Mouse (Mus musculus): ENCODE data around the gene Mapk8ip3.
"Not testable (repeated sequence)": the region's sequence is repeated elsewhere in the genome, so short reads cannot be mapped to it uniquely, and the experiment has no call there.

DNA sequence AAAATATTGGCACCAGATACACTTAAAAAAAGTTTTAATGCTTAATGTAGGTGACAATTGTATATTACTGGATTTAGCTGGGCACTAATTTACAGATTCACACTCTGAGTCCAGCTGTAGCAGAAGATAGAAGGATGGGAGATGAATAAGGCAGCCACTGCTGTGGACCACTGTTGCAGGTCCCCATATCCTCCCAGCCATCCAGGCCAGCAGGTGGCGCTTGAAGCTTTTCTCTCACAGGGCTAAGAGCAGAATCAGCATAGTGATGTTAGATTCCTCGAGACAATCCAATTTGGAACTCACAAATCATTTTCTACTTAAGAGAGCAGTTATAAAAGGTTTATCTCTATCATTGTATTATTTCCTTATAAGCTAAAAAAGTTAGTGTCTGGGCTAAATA lies 5.7 kb upstream of the Mapk8ip3 start:
- TF ChIP-seq CTCF (IDR thresholded peaks at IDR 0.05; ENCODE audit: borderline replicate concordance, insufficient read depth, low read depth, low read length), result peak; percentile 55
- TF ChIP-seq POLR2A (IDR thresholded peaks at IDR 0.05; ENCODE audit: borderline replicate concordance, insufficient read depth, low read length), result not testable (repeated sequence)

Measured in cerebellum, adult 2 months (tissue).